Mouse (Mus musculus): ENCODE measurements around the gene Stard7.

Stard7 gene

DNA sequence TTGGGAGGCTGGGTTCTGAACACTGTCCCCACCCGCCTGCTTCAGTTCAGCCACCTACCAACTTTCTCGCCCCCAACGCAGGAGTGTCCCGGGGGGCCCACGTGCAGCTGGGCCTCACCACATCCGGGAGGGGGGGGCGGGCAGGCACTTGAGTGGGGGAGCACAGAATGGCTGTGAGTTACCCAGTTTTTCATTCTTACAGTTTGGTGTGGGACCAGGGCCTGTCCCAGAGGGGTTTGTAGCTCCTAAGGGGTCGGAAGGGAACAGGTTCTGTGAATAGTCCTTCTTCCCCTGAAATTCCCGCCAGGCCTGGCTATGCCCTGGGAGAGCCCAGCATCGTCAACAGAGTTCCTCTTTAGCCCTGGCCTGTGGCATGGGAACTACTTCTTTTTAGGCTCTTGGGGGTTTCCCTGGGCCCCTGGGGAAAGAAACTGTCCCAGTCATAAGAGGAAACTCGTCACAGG, 65.1 kb downstream of the Stard7 start:
- H3K4me1 ChIP-seq (replicated peaks; ENCODE audit: low read depth, low read length), result peaks cover 28% of the 10 kb centered on the region
- H3K27me3 ChIP-seq (ENCODE audit: insufficient read depth, low read length), result peaks cover 82% of the 10 kb centered on the region
- H3K4me3 ChIP-seq (replicated peaks; ENCODE audit: low read length), result 0 out of 2 replicates have a peak overlapping the region, but pooled peaks have one; percentile 20
- TF ChIP-seq NANOG (IDR thresholded peaks at IDR 0.05; ENCODE audit: borderline replicate concordance, low read length), result no peak
- TF ChIP-seq POU5F1 (IDR thresholded peaks at IDR 0.05; ENCODE audit: borderline replicate concordance, low read length), result no peak
- no peak for TF ChIP-seq CTCF (conservative IDR thresholded peaks at IDR 0.05; ENCODE audit: low read length)
- H3K9me3 ChIP-seq (ENCODE audit: low read length), result 0 out of 2 replicates have a peak, but pooled peaks cover 3% of the 10 kb centered on the region
- no peaks in the 10 kb centered on the region for H3K36me3 ChIP-seq (ENCODE audit: insufficient read depth, low read length)

DNA sequence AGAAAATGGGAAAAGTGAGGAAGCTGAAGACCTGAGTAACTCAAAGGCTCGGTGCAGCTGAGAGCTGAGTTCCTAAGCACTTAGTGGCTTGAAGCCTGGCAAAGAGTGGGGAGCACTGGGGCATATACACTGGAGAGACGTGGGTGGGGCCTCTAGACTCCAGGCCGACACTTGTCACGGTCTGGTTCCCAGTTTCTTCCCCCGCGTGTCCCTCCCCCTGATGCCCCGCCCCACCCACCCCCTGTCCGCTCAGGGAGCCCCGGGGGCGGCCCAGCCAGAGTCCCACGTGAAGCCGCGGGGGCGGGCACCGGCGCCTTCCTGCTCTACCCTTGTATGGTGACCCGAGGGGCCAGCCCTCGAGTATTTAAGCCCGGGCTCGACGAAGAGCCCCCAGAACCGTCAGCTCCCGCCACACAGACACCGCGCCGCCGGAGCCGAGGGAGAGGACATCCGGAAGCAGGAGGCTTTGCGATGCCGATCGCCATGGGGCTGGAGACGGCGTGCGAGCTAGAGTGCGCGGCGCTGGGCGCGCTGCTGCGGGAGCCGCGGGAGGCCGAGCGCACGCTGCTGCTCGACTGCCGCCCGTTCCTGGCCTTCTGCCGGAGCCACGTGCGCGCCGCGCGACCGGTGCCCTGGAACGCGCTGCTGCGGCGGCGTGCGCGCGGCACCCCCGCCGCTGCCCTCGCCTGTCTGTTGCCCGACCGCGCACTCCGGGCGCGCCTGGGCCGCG, 65.9 kb downstream of the Stard7 start, which contains the start of gene Dusp2:
Gene Dusp2 (plus strand): TSS at position 393 of the 730 bp plus-strand sequence.
- Histone ChIP-seq H3K36me3 (ENCODE audit: insufficient read depth, low read length) (no peaks in the 10 kb centered on the region), H3K9me3 (ENCODE audit: low read length) (0 out of 2 replicates have a peak, but pooled peaks cover 3% of the 10 kb centered on the region), H3K4me3 (replicated peaks; ENCODE audit: low read length) (peak within 1 kb of the TSS; percentile 80), H3K27me3 (ENCODE audit: insufficient read depth, low read length) (peaks cover 80% of the 10 kb centered on the region), H3K4me1 (replicated peaks; ENCODE audit: low read depth, low read length) (peaks cover 28% of the 10 kb centered on the region)
- TF ChIP-seq POU5F1 (IDR thresholded peaks at IDR 0.05; ENCODE audit: borderline replicate concordance, low read length), result no peak
- TF ChIP-seq CTCF (conservative IDR thresholded peaks at IDR 0.05; ENCODE audit: low read length), result no peak

DNA sequence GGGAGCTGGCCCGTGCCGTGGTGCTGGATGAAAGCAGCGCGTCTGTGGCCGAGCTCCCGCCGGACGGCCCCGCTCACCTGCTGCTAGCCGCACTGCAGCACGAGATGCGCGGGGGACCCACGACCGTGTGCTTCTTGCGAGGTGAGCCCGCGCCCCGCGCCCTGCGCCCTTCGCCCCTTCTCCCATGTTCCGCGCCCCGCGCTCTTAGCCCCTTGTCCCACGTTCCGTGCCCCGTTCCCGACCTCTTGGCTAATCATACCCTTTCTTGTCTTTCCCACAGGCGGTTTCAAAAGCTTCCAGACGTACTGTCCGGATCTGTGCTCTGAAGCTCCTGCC, 66.4 kb downstream of the Stard7 start:
- peak overlapping the region; percentile 80 for H3K4me3 ChIP-seq (replicated peaks; ENCODE audit: low read length)
- H3K9me3 ChIP-seq (ENCODE audit: low read length), result 0 out of 2 replicates have a peak, but pooled peaks cover 3% of the 10 kb centered on the region
- TF ChIP-seq NANOG (IDR thresholded peaks at IDR 0.05; ENCODE audit: borderline replicate concordance, low read length) (no peak), POU5F1 (IDR thresholded peaks at IDR 0.05; ENCODE audit: borderline replicate concordance, low read length) (no peak), CTCF (conservative IDR thresholded peaks at IDR 0.05; ENCODE audit: low read length) (no peak)
- H3K4me1 ChIP-seq (replicated peaks; ENCODE audit: low read depth, low read length), result peaks cover 28% of the 10 kb centered on the region
- H3K36me3 ChIP-seq (ENCODE audit: insufficient read depth, low read length), result no peaks in the 10 kb centered on the region
- H3K27me3 ChIP-seq (ENCODE audit: insufficient read depth, low read length), result peaks cover 79% of the 10 kb centered on the region

DNA sequence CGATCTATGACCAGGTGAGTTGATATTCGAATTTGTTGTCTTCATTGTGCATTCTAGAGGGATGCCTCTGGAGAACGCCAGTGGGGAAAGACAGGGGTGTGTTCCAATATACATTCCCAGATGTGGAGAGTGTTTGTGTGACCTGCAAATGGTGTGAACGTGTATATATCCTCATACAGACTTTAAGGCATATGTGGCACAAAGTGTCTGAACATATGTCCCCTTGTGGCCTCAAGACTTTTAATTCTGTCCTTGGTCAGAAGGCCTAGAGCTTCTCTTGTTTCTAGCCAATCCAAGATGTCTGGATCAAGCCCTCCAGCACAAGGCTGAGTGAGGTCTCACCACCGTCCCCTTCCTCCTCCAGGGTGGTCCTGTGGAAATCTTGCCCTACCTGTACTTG, 66.9 kb downstream of the Stard7 start:
- TF ChIP-seq CTCF (conservative IDR thresholded peaks at IDR 0.05; ENCODE audit: low read length) (no peak), POU5F1 (IDR thresholded peaks at IDR 0.05; ENCODE audit: borderline replicate concordance, low read length) (no peak), NANOG (IDR thresholded peaks at IDR 0.05; ENCODE audit: borderline replicate concordance, low read length) (no peak)
- H3K4me3 ChIP-seq (replicated peaks; ENCODE audit: low read length), result peak overlapping the region; percentile 80
- peaks cover 28% of the 10 kb centered on the region for H3K4me1 ChIP-seq (replicated peaks; ENCODE audit: low read depth, low read length)
- 0 out of 2 replicates have a peak, but pooled peaks cover 3% of the 10 kb centered on the region for H3K9me3 ChIP-seq (ENCODE audit: low read length)
- H3K36me3 ChIP-seq (ENCODE audit: insufficient read depth, low read length), result no peaks in the 10 kb centered on the region
- H3K27me3 ChIP-seq (ENCODE audit: insufficient read depth, low read length), result peaks cover 78% of the 10 kb centered on the region

DNA sequence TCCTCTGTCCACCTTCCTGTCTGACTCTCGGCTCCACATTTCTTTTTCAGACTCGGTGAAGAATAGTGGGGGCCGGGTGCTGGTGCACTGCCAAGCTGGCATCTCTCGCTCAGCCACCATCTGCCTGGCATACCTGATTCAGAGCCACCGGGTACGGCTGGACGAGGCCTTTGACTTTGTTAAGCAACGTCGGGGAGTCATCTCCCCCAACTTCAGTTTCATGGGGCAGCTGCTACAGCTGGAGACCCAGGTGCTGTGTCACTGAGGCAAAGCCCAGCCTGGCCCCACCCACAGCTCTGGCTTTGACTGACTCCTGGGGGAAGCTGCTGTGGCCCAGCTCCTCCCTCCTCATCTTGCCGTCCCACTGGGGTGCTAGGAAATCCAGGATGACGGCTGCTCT, 67.5 kb downstream of the Stard7 start:
- no peak for TF ChIP-seq NANOG (IDR thresholded peaks at IDR 0.05; ENCODE audit: borderline replicate concordance, low read length)
- Histone ChIP-seq H3K36me3 (ENCODE audit: insufficient read depth, low read length) (no peaks in the 10 kb centered on the region), H3K27me3 (ENCODE audit: insufficient read depth, low read length) (peaks cover 77% of the 10 kb centered on the region)

DNA sequence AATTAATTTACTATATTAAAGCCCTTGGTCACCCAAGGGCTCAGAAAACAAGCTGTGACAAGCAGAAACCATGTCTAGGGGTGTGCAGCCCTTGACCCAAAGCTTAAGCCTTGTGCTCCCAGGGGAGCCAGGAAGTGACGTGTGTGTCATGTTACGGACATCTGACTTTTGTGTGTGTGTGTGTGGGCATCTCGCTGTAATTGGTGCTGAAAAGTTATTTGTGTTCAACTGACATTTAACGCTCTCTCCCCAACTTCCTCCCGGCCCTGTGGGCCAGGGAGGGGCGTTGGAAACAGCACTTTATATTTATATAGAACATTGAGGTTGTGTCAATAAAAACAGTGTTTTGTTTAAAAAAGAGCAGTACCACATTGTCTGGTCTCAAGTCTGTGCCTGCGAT, 68.0 kb downstream of the Stard7 start:
- Histone ChIP-seq H3K9me3 (ENCODE audit: low read length) (0 out of 2 replicates have a peak, but pooled peaks cover 3% of the 10 kb centered on the region), H3K4me3 (replicated peaks; ENCODE audit: low read length) (no peak overlapping the region), H3K36me3 (ENCODE audit: insufficient read depth, low read length) (no peaks in the 10 kb centered on the region), H3K27me3 (ENCODE audit: insufficient read depth, low read length) (peaks cover 72% of the 10 kb centered on the region), H3K4me1 (replicated peaks; ENCODE audit: low read depth, low read length) (peaks cover 28% of the 10 kb centered on the region)
- no peak for TF ChIP-seq NANOG (IDR thresholded peaks at IDR 0.05; ENCODE audit: borderline replicate concordance, low read length)
- no peak for TF ChIP-seq POU5F1 (IDR thresholded peaks at IDR 0.05; ENCODE audit: borderline replicate concordance, low read length)
- TF ChIP-seq CTCF (conservative IDR thresholded peaks at IDR 0.05; ENCODE audit: low read length), result no peak

More for the DNA sequence above, 67.5 kb downstream of the Stard7 start:
- Histone ChIP-seq H3K4me3 (replicated peaks; ENCODE audit: low read length) (no peak overlapping the region), H3K9me3 (ENCODE audit: low read length) (0 out of 2 replicates have a peak, but pooled peaks cover 3% of the 10 kb centered on the region), H3K4me1 (replicated peaks; ENCODE audit: low read depth, low read length) (peaks cover 28% of the 10 kb centered on the region)

DNA sequence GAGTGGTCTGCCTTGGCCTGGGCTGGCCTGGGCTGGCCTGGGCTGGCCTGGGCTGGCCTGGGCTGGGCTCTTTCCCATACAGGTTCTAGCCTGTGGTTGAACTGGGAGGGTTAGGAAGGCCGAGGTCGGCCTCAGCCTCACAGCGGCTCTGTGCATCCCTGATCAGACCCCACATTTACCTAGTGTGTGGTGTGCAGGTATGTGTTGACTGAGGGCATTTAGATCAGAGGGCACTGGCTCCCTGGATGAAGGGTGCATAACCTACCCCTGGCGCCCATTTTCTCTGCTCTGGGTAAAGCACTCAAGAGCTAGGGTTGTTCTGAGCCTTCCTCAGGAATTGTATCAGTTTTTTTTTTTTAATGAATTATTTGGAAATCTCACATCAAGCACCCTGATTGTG, 68.4 kb downstream of the Stard7 start, which contains the start of gene Astl:
Gene Astl (plus strand): TSS at position 224 of the 400 bp plus-strand sequence.
- Histone ChIP-seq H3K9me3 (ENCODE audit: low read length) (0 out of 2 replicates have a peak, but pooled peaks cover 3% of the 10 kb centered on the region), H3K4me1 (replicated peaks; ENCODE audit: low read depth, low read length) (peaks cover 28% of the 10 kb centered on the region), H3K4me3 (replicated peaks; ENCODE audit: low read length) (no peak within 1 kb of the TSS), H3K36me3 (ENCODE audit: insufficient read depth, low read length) (no peaks in the 10 kb centered on the region), H3K27me3 (ENCODE audit: insufficient read depth, low read length) (peaks cover 72% of the 10 kb centered on the region)
- TF ChIP-seq CTCF (conservative IDR thresholded peaks at IDR 0.05; ENCODE audit: low read length) (no peak), POU5F1 (IDR thresholded peaks at IDR 0.05; ENCODE audit: borderline replicate concordance, low read length) (no peak), NANOG (IDR thresholded peaks at IDR 0.05; ENCODE audit: borderline replicate concordance, low read length) (no peak)

DNA sequence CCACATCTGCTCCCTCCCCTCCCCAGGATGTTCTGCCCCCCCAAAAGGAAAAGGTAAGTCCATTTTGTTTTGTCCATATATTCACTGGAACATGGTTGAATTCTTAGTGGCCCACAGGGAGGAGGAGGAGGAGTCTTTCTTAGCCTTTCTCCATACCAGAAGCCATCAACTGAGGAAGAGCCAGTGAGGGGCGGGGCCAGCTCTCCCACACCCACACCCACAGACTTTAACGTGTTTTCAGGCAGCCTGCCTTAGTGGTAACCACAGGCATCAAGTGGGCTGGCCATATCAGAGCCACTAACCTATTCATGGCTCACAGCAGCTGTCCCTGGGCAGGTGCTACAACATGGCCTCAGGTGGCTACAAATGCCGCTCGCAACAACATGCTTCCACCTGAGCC, 68.8 kb downstream of the Stard7 start:
- Histone ChIP-seq H3K4me3 (replicated peaks; ENCODE audit: low read length) (no peak overlapping the region), H3K36me3 (ENCODE audit: insufficient read depth, low read length) (no peaks in the 10 kb centered on the region), H3K27me3 (ENCODE audit: insufficient read depth, low read length) (peaks cover 72% of the 10 kb centered on the region), H3K9me3 (ENCODE audit: low read length) (0 out of 2 replicates have a peak, but pooled peaks cover 3% of the 10 kb centered on the region), H3K4me1 (replicated peaks; ENCODE audit: low read depth, low read length) (peaks cover 28% of the 10 kb centered on the region)
- TF ChIP-seq NANOG (IDR thresholded peaks at IDR 0.05; ENCODE audit: borderline replicate concordance, low read length) (no peak), POU5F1 (IDR thresholded peaks at IDR 0.05; ENCODE audit: borderline replicate concordance, low read length) (no peak), CTCF (conservative IDR thresholded peaks at IDR 0.05; ENCODE audit: low read length) (no peak)
